Mouse (Mus musculus) urinary bladder, postnatal 10 days (tissue): ENCODE measurements around the gene 4930590J08Rik.

Source experiments
- DNase-seq: peaks from one replicate; pipeline ENCODE4 v3.0.0; 2022; ENCODE audit warnings: low spot score

4930590J08Rik gene

GRCm38 (mm10) chr6:91963429-91963828 is 60.8 kb downstream of the 4930590J08Rik start:
- DNase-seq = no peak

- no peak for DNase-seq
Observed at GRCm38 (mm10) chr6:91965060-91965459, 62.5 kb downstream of the 4930590J08Rik start.

- no peak for DNase-seq
Observed at GRCm38 (mm10) chr6:91966006-91966405, 63.4 kb downstream of the 4930590J08Rik start.

- no peak for DNase-seq
Observed at GRCm38 (mm10) chr6:91972201-91972646, 69.6 kb downstream of the 4930590J08Rik start.

GRCm38 (mm10) chr6:91973972-91974371 is 71.4 kb downstream of the 4930590J08Rik start:
- no peak for DNase-seq

GRCm38 (mm10) chr6:91978371-91979300 is 76.0 kb downstream of the 4930590J08Rik start, which contains the start of gene Fgd5:
TSS of gene Fgd5 (plus strand) at chr6:91978878.
- no peak for DNase-seq

GRCm38 (mm10) chr6:91979301-91979996 is 76.8 kb downstream of the 4930590J08Rik start:
- DNase-seq = no peak

- no peak for DNase-seq
Observed at GRCm38 (mm10) chr6:91980011-91980410, 77.4 kb downstream of the 4930590J08Rik start.

- DNase-seq = no peak
Observed at GRCm38 (mm10) chr6:91990101-91990500, 87.5 kb downstream of the 4930590J08Rik start.

GRCm38 (mm10) chr6:91992823-91993222 is 90.2 kb downstream of the 4930590J08Rik start:
- no peak for DNase-seq

GRCm38 (mm10) chr6:91993795-91994505 is 91.3 kb downstream of the 4930590J08Rik start:
- DNase-seq = no peak

- no peak for DNase-seq
Observed at GRCm38 (mm10) chr6:91996072-91996471, 93.5 kb downstream of the 4930590J08Rik start.
